Comparison of ENCODE assay signal across 18 mouse cellular contexts in the genomic region with DNA sequence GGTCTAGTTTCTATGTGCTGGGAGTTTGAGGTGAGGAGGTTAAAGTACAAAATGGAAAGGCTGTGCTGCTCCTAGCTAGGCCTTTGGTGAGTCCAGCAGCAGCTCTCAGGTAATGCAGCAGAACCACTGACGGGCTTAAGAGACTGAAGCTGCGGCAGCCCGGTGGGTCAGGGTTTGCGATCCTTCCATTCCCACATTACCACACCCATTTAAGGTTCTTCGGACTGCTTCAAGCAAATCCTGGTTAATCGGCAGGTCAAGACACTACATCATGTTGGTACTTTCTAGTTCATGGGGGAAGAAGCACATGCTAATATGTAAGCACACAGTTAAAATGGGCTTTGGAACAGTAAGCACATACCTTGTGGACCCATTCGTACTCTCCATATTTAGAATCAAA.
"Had no signal": no experiment of that assay in that cellular context is flagged by ENCODE, and none has a peak within 500 bp of the region (broad histone marks: within the 10 kb centered on the region; RNA-seq: fewer than 3 reads in every experiment).

No protein-coding gene starts in this region.

- DNase-seq: lung, adult 18-20 months; lung, embryonic 14.5 days; lung, postnatal 10 days; lung, postnatal 4 days; retina, postnatal 1 day; right cerebral cortex, adult 18-20 months; right cerebral cortex, postnatal 25 days; right cerebral cortex, postnatal 4 days; spleen, adult 18-20 months; thymus, adult 18-20 months; thymus, postnatal 14 days; thymus, postnatal 36 days had no signal

- H3K27me3 ChIP-seq: liver, embryonic 15.5 days; midbrain, embryonic 13.5 days; midbrain, embryonic 15.5 days; neural tube, embryonic 13.5 days; neural tube, embryonic 15.5 days had no signal

- H3K27ac ChIP-seq: liver, embryonic 15.5 days; midbrain, embryonic 10.5 days; midbrain, embryonic 13.5 days; midbrain, embryonic 15.5 days; neural tube, embryonic 13.5 days; neural tube, embryonic 15.5 days had no signal

- H3K4me3 ChIP-seq: liver, embryonic 15.5 days; midbrain, embryonic 10.5 days; midbrain, embryonic 13.5 days; midbrain, embryonic 15.5 days; neural tube, embryonic 13.5 days; neural tube, embryonic 15.5 days had no signal

- ATAC-seq: midbrain, embryonic 13.5 days; midbrain, embryonic 15.5 days had no signal

- H3K9me3 ChIP-seq: liver, embryonic 15.5 days; midbrain, embryonic 10.5 days; midbrain, embryonic 13.5 days; midbrain, embryonic 15.5 days; neural tube, embryonic 13.5 days; neural tube, embryonic 15.5 days had no signal

- H3K9ac ChIP-seq: liver, embryonic 15.5 days; lung, embryonic 14.5 days; midbrain, embryonic 13.5 days; midbrain, embryonic 15.5 days; neural tube, embryonic 13.5 days; neural tube, embryonic 15.5 days had no signal

- H3K4me1 ChIP-seq: neural tube, embryonic 15.5 days had no signal

- H3K4me2 ChIP-seq: liver, embryonic 15.5 days; lung, embryonic 14.5 days; midbrain, embryonic 13.5 days; midbrain, embryonic 15.5 days; neural tube, embryonic 13.5 days; neural tube, embryonic 15.5 days had no signal
